Mouse (Mus musculus) forebrain, embryonic 16.5 days (tissue): ENCODE measurements around the gene Olfr711. TPM values are rescaled to one million over a fixed set of nuclear protein-coding genes. Genes with fewer than 3 reads are reported as not detected.
"Not testable (repeated sequence)": the region's sequence is repeated elsewhere in the genome, so short reads cannot be mapped to it uniquely, and the experiment has no call there.

ENCODE experiments used
- ATAC-seq: fragments of 200-750 bp; cut with Nextera tagmentation; 2 replicates; pipeline ENCODE4 v1.8.0; 2017; ENCODE audit warnings: mild to moderate bottlenecking, moderate library complexity
- H3K27ac ChIP-seq: fragments of 300-500 bp; sonication (generic); 2 replicates; pipeline ENCODE4 v1.5.1; 2014; ENCODE audit warnings: low read length, control low read depth
- H3K27me3 ChIP-seq: fragments of 300-500 bp; sonication (generic); replicated peaks from 2 replicates; pipeline ENCODE4 v1.6.1; 2014; ENCODE audit warnings: low read length; ENCODE audit not compliant: control insufficient read depth, insufficient read depth
- H3K36me3 ChIP-seq: fragments of 300-500 bp; sonication (generic); 2 replicates; pipeline ENCODE4 v1.6.1; 2014; ENCODE audit not compliant: control insufficient read depth, insufficient read depth
- H3K4me1 ChIP-seq: fragments of 300-500 bp; sonication (generic); replicated peaks from 2 replicates; pipeline ENCODE4 v1.6.1; 2014; ENCODE audit warnings: low read length; ENCODE audit not compliant: control insufficient read depth, insufficient read depth
- H3K4me2 ChIP-seq: fragments of 300-500 bp; sonication (generic); 2 replicates; pipeline ENCODE4 v1.6.1; 2014; ENCODE audit warnings: mild to moderate bottlenecking, low read length, control low read depth
- H3K4me3 ChIP-seq: fragments of 300-500 bp; sonication (generic); replicated peaks from 2 replicates; pipeline ENCODE4 v1.5.1; 2014; ENCODE audit warnings: mild to moderate bottlenecking, low read length, control low read depth
- H3K9ac ChIP-seq: fragments of 300-500 bp; sonication (generic); replicated peaks from 2 replicates; pipeline ENCODE4 v1.6.1; 2014; ENCODE audit warnings: low read depth, low read length, control low read depth
- H3K9me3 ChIP-seq: fragments of 300-500 bp; sonication (generic); 2 replicates; pipeline ENCODE4 v1.6.1; 2016; ENCODE audit warnings: low read length; ENCODE audit not compliant: control insufficient read depth
- WGBS: fragments of 180-500 bp; shearing (Covaris S2); extraction: QIAGEN DNeasy Blood & Tissue Kit; methylation state at CpG from one replicate; pipeline ENCODE4 v1.1.7; 2014; 5-methylcytosine and 5-hydroxymethylcytosine counted together
- polyA plus RNA-seq: library from polyadenylated mRNA; unstranded; fragments of >200 nt; fragmentation: Nextera tagmentation; extraction: Ambion mirVana; gene quantifications from 2 replicates; pipeline ENCODE4 v1.2.1, GENCODE M21; 2015

The Olfr711 gene
- not detected in 2 replicates for polyA plus RNA-seq

GRCm38 (mm10) chr7:106975353-106975752, at the start of gene Olfr711:
Gene Olfr711 (minus strand): TSS chr7:106975453.
- 68% methylated on average over 1 of the region's 1 CpGs for WGBS
- H3K27me3 ChIP-seq: no peaks in the 10 kb centered on the region
- H3K9ac ChIP-seq: no peak within 1 kb of the TSS
- no peak within 1 kb of the TSS for H3K27ac ChIP-seq
- H3K36me3 ChIP-seq: no peaks in the 10 kb centered on the region
- no peak for ATAC-seq
- H3K4me3 ChIP-seq: no peak within 1 kb of the TSS
- no peaks in the 10 kb centered on the region for H3K4me1 ChIP-seq
- H3K9me3 ChIP-seq: no peaks in the 10 kb centered on the region
- no peak within 1 kb of the TSS for H3K4me2 ChIP-seq

GRCm38 (mm10) chr7:107005972-107006371, 30.7 kb upstream of the Olfr711 start, which contains the start of gene Olfr2:
Gene Olfr2 (minus strand): TSS chr7:107006072.
- Histone ChIP-seq H3K36me3 (no peaks in the 10 kb centered on the region), H3K4me2 (no peak within 1 kb of the TSS), H3K4me1 (no peaks in the 10 kb centered on the region), H3K27me3 (no peaks in the 10 kb centered on the region), H3K9me3 (no peaks in the 10 kb centered on the region), H3K9ac (no peak within 1 kb of the TSS), H3K27ac (no peak within 1 kb of the TSS), H3K4me3 (no peak within 1 kb of the TSS)
- 57% methylated on average over 1 of the region's 1 CpGs for WGBS
- ATAC-seq: no peak

- H3K27ac ChIP-seq: no peak overlapping the region
- no peaks in the 10 kb centered on the region for H3K4me1 ChIP-seq
- H3K4me2 ChIP-seq: no peak overlapping the region
- WGBS: 71% methylated on average over 3 of the region's 3 CpGs
- H3K9me3 ChIP-seq: no peaks in the 10 kb centered on the region
- H3K4me3 ChIP-seq: no peak overlapping the region
- H3K27me3 ChIP-seq: no peaks in the 10 kb centered on the region
- no peak for ATAC-seq
- no peaks in the 10 kb centered on the region for H3K36me3 ChIP-seq
- no peak overlapping the region for H3K9ac ChIP-seq
Measured at GRCm38 (mm10) chr7:107004169-107004568, 28.9 kb upstream of the Olfr711 start.

GRCm38 (mm10) chr7:107000798-107001197, 25.5 kb upstream of the Olfr711 start:
- Histone ChIP-seq H3K4me3 (no peak overlapping the region), H3K27ac (no peak overlapping the region), H3K4me2 (no peak overlapping the region), H3K27me3 (no peaks in the 10 kb centered on the region), H3K4me1 (no peaks in the 10 kb centered on the region), H3K36me3 (no peaks in the 10 kb centered on the region), H3K9me3 (no peaks in the 10 kb centered on the region), H3K9ac (no peak overlapping the region)
- no peak for ATAC-seq
- WGBS: 86% methylated on average over 7 of the region's 7 CpGs

- no peak overlapping the region for H3K4me2 ChIP-seq
- no peak for ATAC-seq
Measured at GRCm38 (mm10) chr7:106985236-106985635, 10.0 kb upstream of the Olfr711 start.

GRCm38 (mm10) chr7:106967503-106967902, 7.8 kb downstream of the Olfr711 start:
- H3K4me2 ChIP-seq, H3K27ac ChIP-seq, H3K4me3 ChIP-seq, H3K36me3 ChIP-seq, H3K4me1 ChIP-seq, H3K9me3 ChIP-seq, H3K9ac ChIP-seq, H3K27me3 ChIP-seq, ATAC-seq: not testable (repeated sequence)

More at GRCm38 (mm10) chr7:106985236-106985635, 10.0 kb upstream of the Olfr711 start:
- 84% methylated on average over 3 of the region's 3 CpGs for WGBS
- Histone ChIP-seq H3K27me3 (no peaks in the 10 kb centered on the region), H3K27ac (no peak overlapping the region), H3K36me3 (no peaks in the 10 kb centered on the region), H3K4me1 (no peaks in the 10 kb centered on the region), H3K9me3 (no peaks in the 10 kb centered on the region), H3K9ac (no peak overlapping the region), H3K4me3 (no peak overlapping the region)

GRCm38 (mm10) chr7:106963837-106964236, 11.4 kb downstream of the Olfr711 start, which contains the start of gene Olfr6:
Gene Olfr6 (minus strand): TSS chr7:106963937.
- no peak within 1 kb of the TSS for H3K4me2 ChIP-seq
- H3K27ac ChIP-seq: no peak within 1 kb of the TSS
- ATAC-seq: no peak
- no peaks in the 10 kb centered on the region for H3K9me3 ChIP-seq
- no peaks in the 10 kb centered on the region for H3K4me1 ChIP-seq
- WGBS: 89% methylated on average over 1 of the region's 1 CpGs
- H3K4me3 ChIP-seq: no peak within 1 kb of the TSS
- H3K27me3 ChIP-seq: no peaks in the 10 kb centered on the region
- no peaks in the 10 kb centered on the region for H3K36me3 ChIP-seq
- H3K9ac ChIP-seq: no peak within 1 kb of the TSS

- no peak within 1 kb of the TSS for H3K27ac ChIP-seq
- no peaks in the 10 kb centered on the region for H3K4me1 ChIP-seq
- no peaks in the 10 kb centered on the region for H3K9me3 ChIP-seq
- H3K4me2 ChIP-seq: no peak within 1 kb of the TSS
- no peak for ATAC-seq
- H3K27me3 ChIP-seq: no peaks in the 10 kb centered on the region
- 83% methylated on average over 3 of the region's 3 CpGs for WGBS
- no peak within 1 kb of the TSS for H3K4me3 ChIP-seq
- H3K9ac ChIP-seq: no peak within 1 kb of the TSS
- H3K36me3 ChIP-seq: no peaks in the 10 kb centered on the region
Measured at GRCm38 (mm10) chr7:106948212-106948611, 27.0 kb downstream of the Olfr711 start, which contains the start of gene Olfr710. Gene Olfr710 (minus strand): TSS chr7:106948312.

GRCm38 (mm10) chr7:106932119-106932518, 43.1 kb downstream of the Olfr711 start, which contains the start of gene Olfr709-ps1:
Gene Olfr709-ps1 (minus strand): TSS chr7:106932219.
- H3K27me3 ChIP-seq: no peaks in the 10 kb centered on the region
- no peaks in the 10 kb centered on the region for H3K9me3 ChIP-seq
- H3K4me1 ChIP-seq: no peaks in the 10 kb centered on the region
- H3K27ac ChIP-seq: no peak within 1 kb of the TSS
- H3K9ac ChIP-seq: no peak within 1 kb of the TSS
- H3K4me3 ChIP-seq: no peak within 1 kb of the TSS
- H3K4me2 ChIP-seq: no peak within 1 kb of the TSS
- no peak for ATAC-seq
- no peaks in the 10 kb centered on the region for H3K36me3 ChIP-seq

- ATAC-seq, H3K27ac ChIP-seq, H3K9ac ChIP-seq, H3K4me2 ChIP-seq, H3K9me3 ChIP-seq, H3K4me3 ChIP-seq, H3K4me1 ChIP-seq, H3K36me3 ChIP-seq, H3K27me3 ChIP-seq: not testable (repeated sequence)
- WGBS: 76% methylated on average over 2 of the region's 7 CpGs
Measured at GRCm38 (mm10) chr7:106920961-106921360, 54.3 kb downstream of the Olfr711 start.
